Mouse (Mus musculus): Measurements from ENCODE around the gene Canx. TPM values are rescaled to one million over a fixed set of nuclear protein-coding genes. Genes with fewer than 3 reads are reported as not detected.

The Canx gene
- total RNA-seq, 2 experiments from 2014 or later, result 411 to 425 TPM

GRCm38 (mm10) chr11:50277706-50278105 lies 47.8 kb downstream of the Canx start:
- no peak for DNase-seq (ENCODE audit: low spot score in 2 of 2)

DNA sequence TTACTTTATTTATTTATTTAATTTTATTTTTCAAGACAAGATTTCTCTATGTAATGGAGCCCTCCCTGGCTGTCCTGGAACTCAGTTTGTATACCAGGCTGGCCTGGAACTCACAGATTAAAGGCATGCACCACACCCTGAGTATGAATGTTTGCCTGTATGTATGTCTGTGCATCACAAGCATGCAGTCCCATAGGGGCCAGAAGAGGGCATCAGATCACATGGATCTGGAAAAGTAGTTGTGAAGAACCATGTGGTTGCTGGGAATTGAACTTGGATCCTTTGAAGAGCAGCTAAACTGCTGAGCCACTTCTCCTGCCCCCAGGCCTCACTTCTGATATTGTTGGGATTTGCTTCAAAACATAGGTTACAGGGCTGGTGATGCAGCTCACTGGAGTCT lies 48.4 kb downstream of the Canx start:
- DNase-seq (ENCODE audit: low spot score in 2 of 2), result no peak

DNA sequence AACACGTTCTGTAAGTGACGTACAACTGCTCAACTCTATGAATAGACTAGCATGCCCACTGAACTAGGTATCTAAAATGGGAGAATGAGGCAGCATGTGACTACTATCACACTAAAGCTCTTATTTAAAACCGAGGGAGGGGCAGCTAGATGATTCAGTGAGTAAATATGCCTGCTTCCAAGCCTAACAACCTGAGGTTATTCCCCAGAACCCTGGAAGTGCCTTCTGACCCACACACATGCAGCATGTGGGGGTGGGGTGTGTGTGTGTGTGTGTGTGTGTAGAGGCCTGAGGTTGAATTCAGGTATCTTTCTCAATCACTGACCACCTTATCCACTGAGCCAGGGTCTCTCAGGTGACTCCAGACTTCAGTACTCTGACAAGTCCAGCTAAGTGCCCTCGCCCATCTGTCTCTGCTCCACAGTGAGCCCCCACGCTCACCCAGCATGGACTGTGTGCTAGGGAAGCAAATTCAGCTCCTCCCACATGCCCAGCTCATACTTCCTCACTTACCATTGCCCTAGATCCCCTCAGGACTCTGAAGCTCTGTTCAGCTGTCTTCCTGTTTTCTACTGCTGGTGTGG lies 49.8 kb downstream of the Canx start:
- DNase-seq (ENCODE audit: low spot score in 2 of 2), result no peak

- no peak for DNase-seq (ENCODE audit: low spot score in 2 of 2)
These were observed 50.4 kb downstream of the Canx start for GRCm38 (mm10) chr11:50275077-50275476.

GRCm38 (mm10) chr11:50272819-50273218 lies 52.7 kb downstream of the Canx start:
- no peak for DNase-seq (ENCODE audit: low spot score in 2 of 2)

GRCm38 (mm10) chr11:50269885-50270284 lies 55.6 kb downstream of the Canx start:
- no peak for DNase-seq (ENCODE audit: low spot score in 2 of 2)

- no peak for DNase-seq (ENCODE audit: low spot score in 2 of 2)
These were observed 56.3 kb downstream of the Canx start for GRCm38 (mm10) chr11:50269163-50269562.

DNA sequence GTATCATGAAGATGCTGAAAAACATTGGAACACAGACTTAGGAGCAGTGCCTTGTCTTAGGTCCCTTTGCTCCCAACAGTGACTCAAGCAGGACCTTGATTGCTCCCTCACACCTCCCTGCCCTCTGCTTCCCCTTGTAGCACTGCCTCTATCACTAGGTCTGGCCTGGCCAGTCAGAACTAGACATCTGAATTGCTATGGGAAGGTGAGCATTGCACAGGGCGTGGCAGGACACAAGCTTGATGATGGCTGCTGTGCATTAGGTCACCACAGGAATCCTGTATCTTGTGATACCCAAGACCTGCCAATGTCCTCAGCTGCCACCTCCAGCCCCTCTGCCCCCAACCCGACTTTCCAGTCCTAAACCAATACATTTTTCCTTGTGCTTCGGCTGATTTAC lies 58.5 kb downstream of the Canx start:
- no peak for DNase-seq (ENCODE audit: low spot score in 2 of 2)

DNA sequence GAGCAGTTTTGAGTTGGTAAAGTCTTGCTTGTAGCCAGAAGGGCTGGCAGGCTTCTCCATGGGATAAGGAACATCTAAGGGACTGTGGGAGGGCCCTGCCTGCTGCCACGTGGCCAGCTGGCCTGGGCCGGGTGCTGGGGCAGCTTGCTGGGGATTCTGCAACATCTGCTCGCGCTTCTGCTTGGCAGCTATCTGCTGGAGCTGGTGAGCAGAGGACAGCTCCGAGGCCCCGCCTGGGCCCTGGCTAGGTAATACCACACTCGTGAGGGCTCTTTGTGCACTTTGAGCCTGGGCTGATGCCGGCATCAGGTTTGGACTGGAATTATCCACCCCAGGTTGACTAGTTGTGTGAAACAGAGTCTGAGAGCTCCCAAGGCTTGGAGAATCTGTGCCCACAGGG lies 59.5 kb downstream of the Canx start:
- DNase-seq (ENCODE audit: low spot score in 2 of 2), result no peak

DNA sequence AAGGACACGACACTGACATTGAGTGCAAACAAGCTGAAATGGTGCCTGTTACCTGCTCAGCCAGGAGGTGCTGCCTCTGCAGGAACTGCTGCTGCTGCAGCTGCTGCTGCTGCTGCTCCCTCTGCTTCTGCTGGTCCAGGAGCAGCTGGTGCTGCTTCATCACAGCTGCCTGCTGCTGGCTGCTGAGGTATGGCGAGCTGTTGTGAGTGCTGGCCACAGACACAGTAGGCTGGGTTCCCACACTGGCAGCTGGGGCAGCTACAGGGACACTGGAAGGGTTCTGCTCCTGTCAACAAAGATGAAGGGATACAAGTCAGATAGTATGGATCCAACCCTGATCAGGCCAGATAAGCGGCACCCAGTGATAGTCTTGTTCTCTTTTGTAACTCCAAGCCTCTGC lies 62.3 kb downstream of the Canx start:
- DNase-seq (ENCODE audit: low spot score in 2 of 2), result no peak

DNA sequence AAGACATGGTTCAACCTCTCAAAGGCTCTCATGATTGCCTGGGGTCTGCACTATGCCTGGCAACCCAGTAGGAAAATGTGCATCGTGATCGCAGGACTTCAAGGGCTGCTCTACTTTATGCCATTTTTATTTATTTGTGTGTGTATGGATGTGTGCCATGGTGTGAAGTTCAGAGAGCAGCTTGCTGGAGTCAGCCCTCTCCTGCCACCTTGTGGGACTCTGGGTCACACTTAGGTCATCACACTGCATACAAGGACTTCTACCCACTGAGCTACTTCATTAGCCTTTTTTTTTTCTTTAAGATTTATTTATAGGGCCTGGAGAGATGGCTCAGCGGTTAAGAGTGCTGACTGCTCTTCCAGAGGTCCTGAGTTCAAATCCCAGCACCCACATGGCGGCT lies 63.5 kb downstream of the Canx start:
- no peak for DNase-seq (ENCODE audit: low spot score in 2 of 2)

DNA sequence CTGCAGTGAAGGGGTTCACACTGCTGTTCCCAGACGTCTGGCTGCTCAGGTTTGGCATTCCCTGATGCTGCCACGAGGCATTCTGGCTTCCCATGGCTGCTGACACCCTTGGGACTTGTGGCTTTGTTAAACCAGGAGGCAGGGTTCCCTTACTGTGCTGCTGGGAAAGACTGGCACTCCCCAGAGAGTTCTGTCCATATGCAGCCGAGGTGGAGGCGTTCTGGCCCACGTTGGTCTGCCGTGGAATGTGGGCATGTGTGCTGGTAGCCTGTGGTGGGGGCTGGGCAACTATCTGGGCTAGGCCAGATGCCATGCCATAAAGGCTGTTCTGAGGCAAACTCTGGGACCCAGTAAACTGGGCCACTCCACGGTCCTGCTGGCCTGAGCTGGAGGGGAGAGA lies 67.2 kb downstream of the Canx start:
- peak; percentile 62 to 75 for DNase-seq (ENCODE audit: low spot score in 2 of 2)

- peak in 1 of 2 experiments; percentile 54 for DNase-seq (ENCODE audit: low spot score in 2 of 2)
These were observed 68.9 kb downstream of the Canx start for GRCm38 (mm10) chr11:50256615-50257014.

GRCm38 (mm10) chr11:50254010-50254580 lies 71.4 kb downstream of the Canx start:
- DNase-seq (ENCODE audit: low spot score in 2 of 2), result peak; percentile 74 to 87

GRCm38 (mm10) chr11:50253393-50253792 lies 72.1 kb downstream of the Canx start:
- DNase-seq (ENCODE audit: low spot score in 2 of 2), result no peak

DNA sequence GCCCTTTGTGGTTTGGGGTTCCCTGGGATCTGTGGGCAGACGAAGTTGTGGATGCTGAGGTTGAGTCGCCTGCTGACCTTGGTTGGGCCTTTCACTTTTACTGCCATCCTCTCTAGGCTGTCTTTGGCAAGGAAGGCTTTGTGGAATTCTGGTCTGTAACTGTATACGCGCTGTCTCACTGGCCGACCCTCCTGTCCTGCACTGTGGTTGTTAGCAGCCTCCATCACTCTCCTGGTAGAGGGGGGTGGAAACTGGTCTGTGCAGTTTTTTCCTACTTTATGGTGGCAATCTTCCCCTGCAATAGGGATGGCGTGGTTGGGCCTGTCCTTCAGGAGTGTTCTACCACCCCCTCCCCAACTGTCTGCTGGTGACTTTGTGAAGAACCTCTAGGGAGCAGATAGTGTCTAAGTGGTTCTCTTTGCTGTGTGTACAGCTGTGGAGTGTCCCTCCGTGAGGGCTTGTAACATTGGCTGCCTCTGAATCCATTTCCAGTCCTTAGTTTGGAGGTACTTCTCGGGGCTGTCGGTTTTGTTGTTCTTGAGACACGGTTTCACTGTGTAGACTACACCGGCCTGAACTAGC lies 72.7 kb downstream of the Canx start:
- no peak for DNase-seq (ENCODE audit: low spot score in 2 of 2)

DNA sequence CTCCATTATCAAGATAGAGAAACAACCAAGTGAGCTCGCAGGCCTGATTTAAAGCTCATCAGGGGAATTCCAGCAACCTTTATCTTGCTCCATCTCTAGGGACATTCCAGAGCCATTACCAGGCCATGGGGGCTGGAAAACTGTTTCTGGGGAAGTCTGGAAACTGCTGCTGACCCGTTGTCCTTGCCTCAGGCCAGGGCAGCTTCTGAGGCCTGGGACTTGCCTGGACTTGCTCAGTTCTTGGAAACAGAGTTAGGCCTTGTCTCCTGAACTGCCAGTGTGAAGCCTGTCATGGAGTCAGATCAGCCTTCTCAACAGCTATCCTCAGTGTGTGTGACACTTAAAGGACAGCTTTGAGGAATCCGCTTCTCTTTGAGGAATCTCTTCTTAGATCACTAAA lies 73.3 kb downstream of the Canx start:
- no peak for DNase-seq (ENCODE audit: low spot score in 2 of 2)

DNA sequence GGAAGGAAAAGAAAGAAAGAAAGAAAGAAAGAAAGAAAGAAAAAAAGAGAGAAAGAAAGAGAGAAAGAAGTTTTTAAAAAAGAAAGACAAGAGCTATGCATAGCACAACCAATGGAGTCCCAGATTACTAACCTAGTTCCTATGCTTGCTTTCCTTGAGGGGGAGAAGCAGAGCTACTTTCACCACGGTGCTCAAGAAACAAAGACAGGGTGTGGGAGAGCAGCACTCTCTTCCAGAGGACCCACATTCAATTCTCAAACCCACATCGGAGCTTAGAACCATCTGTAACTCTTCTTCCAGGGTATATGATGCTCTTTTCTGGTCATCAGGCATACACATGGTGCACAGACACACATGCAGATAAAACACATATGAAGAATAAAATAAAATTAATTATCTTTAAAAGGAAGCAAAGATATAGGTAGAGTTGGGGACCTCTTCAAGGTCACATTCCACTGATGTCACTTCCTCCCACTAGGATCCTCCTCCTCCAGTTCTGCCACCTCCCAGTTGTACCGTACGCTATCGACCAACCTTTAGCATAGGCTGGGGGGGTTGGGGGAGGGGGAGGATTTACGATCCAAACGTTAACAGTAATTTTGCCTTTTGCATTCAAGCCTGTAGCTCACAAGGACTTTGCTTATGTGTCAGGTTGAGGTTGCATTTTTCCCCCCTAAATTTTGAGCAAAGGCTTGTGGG lies 76.9 kb downstream of the Canx start:
- DNase-seq (ENCODE audit: low spot score in 2 of 2), result no peak

DNA sequence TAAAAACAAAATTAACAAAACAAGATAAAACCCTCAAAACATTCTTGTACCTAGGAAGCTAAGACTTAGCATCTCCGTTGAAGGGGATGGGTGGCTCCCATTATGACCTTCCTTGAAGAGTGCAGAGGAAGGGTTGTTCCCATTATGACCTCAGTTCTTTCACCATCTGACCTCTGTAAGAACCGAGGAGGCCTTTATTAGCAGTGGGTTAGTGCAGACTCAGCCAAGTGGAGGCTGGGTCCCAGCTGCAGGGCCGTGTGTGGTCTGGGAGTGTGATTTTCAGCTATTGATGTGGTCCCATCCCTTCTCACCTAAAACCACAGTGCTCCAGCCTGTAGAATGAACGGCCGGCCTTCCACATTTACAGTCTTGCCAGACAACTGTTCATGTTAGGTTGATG lies 80.2 kb downstream of the Canx start:
- DNase-seq (ENCODE audit: low spot score in 2 of 2), result no peak

All from layer of hippocampus, adult 18-20 months (tissue).